Mouse (Mus musculus) liver, embryonic 11.5 days (tissue): Measurements from ENCODE around the gene Oaz2. TPM values are rescaled to one million over a fixed set of nuclear protein-coding genes. Genes with fewer than 3 reads are reported as not detected.

Experiments
- ATAC-seq: fragments of 200-750 bp; cut with Nextera tagmentation; replicated peaks from 2 replicates; pipeline ENCODE4 v1.8.0; 2017; ENCODE audit warnings: moderate number of reproducible peaks, mild to moderate bottlenecking, moderate TSS enrichment, moderate library complexity; ENCODE audit not compliant: low FRiP score
- DNase-seq: peaks from one replicate; pipeline ENCODE4 v3.0.0-alpha.2; 2017; ENCODE audit warnings: low spot score
- H3K27ac ChIP-seq: fragments of 300-500 bp; sonication (generic); 2 replicates; pipeline ENCODE4 v1.5.1; 2014; ENCODE audit warnings: mild to moderate bottlenecking, low read depth, low read length, control low read depth
- H3K27me3 ChIP-seq: fragments of 300-500 bp; sonication (generic); replicated peaks from 2 replicates; pipeline ENCODE4 v1.6.1; 2014; ENCODE audit warnings: low read length, mixed read lengths; ENCODE audit not compliant: control insufficient read depth, insufficient read depth
- H3K36me3 ChIP-seq: fragments of 300-500 bp; sonication (generic); 2 replicates; pipeline ENCODE4 v1.6.1; 2014; ENCODE audit warnings: mild to moderate bottlenecking, low read length, moderate library complexity, mixed read lengths; ENCODE audit not compliant: control insufficient read depth, insufficient read depth
- H3K4me1 ChIP-seq: fragments of 300-500 bp; sonication (generic); replicated peaks from 2 replicates; pipeline ENCODE4 v1.6.1; 2014; ENCODE audit warnings: low read length, mixed read lengths; ENCODE audit not compliant: control insufficient read depth, insufficient read depth
- H3K4me2 ChIP-seq: fragments of 300-500 bp; sonication (generic); 2 replicates; pipeline ENCODE4 v1.6.1; 2014; ENCODE audit warnings: mild to moderate bottlenecking, control low read depth, moderate library complexity
- H3K4me3 ChIP-seq: fragments of 300-500 bp; sonication (generic); 2 replicates; pipeline ENCODE4 v1.5.1; 2014; ENCODE audit warnings: low read depth, low read length, control low read depth
- H3K9ac ChIP-seq: fragments of 300-500 bp; sonication (generic); 2 replicates; pipeline ENCODE4 v1.6.1; 2014; ENCODE audit warnings: low read depth, low read length, control low read depth
- H3K9me3 ChIP-seq: fragments of 300-500 bp; sonication (generic); 2 replicates; pipeline ENCODE4 v1.6.1; 2016; ENCODE audit warnings: low read length, inconsistent platforms, mixed read lengths; ENCODE audit not compliant: control insufficient read depth
- WGBS: fragments of 180-500 bp; shearing (Covaris S2); extraction: QIAGEN DNeasy Blood & Tissue Kit; methylation state at CpG from one replicate; pipeline ENCODE4 v1.1.7; 2014; 5-methylcytosine and 5-hydroxymethylcytosine counted together
- polyA plus RNA-seq: library from polyadenylated mRNA; unstranded; fragments of >200 nt; fragmentation: Nextera tagmentation; extraction: Ambion mirVana; gene quantifications from 2 replicates; pipeline ENCODE4 v1.2.1, GENCODE M21; 2014

Oaz2 gene
- polyA plus RNA-seq, 1 experiment from 2014 or later = 123 TPM

DNA sequence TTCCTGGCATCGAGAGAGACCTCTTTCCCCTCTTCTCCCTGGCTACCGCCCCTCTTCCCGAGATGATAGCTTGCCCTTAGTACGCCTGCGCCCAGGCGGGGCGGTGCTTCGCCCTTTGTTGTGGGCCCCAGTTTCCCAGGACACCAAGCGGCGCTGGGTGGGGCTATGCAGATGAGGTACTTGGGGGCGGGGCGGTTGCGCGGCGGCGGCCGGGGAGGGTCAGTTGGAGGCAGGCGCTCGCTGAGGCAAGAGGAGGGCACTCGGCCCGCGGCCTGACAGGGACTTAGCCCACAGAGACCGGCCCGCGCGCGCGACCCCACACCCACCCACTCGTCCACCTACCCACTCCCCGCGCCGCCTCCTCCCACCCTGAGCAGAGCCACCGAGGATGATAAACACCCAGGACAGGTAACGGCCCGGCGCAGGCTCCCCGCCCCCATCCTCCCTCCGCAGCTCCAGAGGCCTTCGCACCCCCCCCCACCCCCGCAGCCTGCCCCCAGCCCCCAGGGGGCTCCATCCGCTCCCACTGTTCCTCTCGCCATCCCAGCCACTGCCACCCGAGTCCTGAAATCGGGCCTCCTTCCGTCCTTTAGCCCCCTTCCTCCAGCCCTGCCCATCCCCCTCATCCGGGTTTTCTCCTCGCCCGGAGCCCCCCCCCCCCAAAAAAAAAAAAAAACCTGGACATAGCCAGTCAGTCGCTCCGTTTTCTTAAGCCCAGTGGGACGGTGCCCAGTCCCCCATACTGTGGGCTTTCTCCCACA lies 8.7 kb downstream of the Oaz2 start:
- ATAC-seq = peak; percentile 98
- H3K36me3 ChIP-seq = no peaks in the 10 kb centered on the region

DNA sequence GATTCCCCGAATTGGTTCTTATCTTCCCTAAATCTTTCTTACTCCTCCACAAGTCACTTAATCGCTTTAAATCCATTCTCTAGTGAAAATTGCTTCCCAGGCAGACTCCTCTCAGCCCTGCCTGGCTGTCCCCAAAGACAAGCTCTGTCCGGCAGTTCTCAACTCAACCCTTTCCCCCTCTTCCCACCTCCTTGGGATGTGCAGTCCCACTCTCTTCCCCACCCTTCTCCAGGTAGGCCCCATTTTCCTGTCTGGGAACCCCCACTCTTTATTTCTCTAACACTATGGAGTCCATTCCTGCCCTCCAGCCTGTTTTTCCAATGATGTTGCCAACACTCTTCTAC lies 9.3 kb downstream of the Oaz2 start:
- H3K9me3 ChIP-seq = no peaks in the 10 kb centered on the region
- peak overlapping the region; percentile 78 for H3K9ac ChIP-seq
- H3K36me3 ChIP-seq = no peaks in the 10 kb centered on the region
- DNase-seq = no peak
- H3K27ac ChIP-seq = no peak overlapping the region
- WGBS = 13% methylated on average over 3 of the region's 3 CpGs
- ATAC-seq = no peak
- peak overlapping the region; percentile 80 for H3K4me3 ChIP-seq
- H3K4me1 ChIP-seq = peaks cover 47% of the 10 kb centered on the region
- H3K27me3 ChIP-seq = no peaks in the 10 kb centered on the region
- peak overlapping the region; percentile 83 for H3K4me2 ChIP-seq

More for the DNA sequence above, 8.7 kb downstream of the Oaz2 start:
- peak overlapping the region; percentile 80 for H3K4me3 ChIP-seq
- peak; percentile 99 for DNase-seq
- no peaks in the 10 kb centered on the region for H3K27me3 ChIP-seq
- H3K4me1 ChIP-seq = peaks cover 47% of the 10 kb centered on the region
- H3K4me2 ChIP-seq = peak overlapping the region; percentile 83
- H3K27ac ChIP-seq = no peak overlapping the region
- peak overlapping the region; percentile 78 for H3K9ac ChIP-seq
- no peaks in the 10 kb centered on the region for H3K9me3 ChIP-seq
- 0% methylated on average over 50 of the region's 51 CpGs for WGBS

DNA sequence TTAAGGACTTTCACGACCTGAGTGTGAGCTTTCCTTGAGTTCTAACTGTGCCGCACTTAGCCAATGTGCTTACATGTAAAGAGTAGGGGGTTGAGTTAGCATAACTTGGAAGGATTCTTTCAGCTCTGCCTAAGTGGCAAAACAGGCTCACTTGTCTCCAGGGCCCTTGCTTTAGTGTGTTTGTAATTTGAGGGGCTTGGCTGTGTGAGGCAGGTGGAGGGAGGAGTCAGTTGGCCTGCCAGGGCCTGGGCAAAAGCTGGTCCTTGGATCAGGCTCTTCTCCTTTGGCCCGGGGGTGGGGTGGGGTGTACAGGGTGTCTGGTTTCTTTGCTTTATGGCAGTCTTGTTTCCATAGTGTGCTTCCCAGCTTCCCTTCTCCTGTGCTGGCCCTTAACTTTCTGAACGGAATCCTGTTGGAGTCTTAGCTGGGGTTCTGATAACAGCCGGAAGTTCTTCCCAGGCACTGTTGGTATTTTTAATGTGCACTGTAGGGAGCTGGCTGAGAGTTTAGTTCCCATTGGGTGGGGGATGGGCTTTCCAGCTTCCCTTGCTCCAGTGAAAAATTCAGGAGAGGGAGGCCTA lies 11.5 kb downstream of the Oaz2 start:
- ATAC-seq (no peak), DNase-seq (no peak)
- Histone ChIP-seq H3K4me1 (peaks cover 52% of the 10 kb centered on the region), H3K9me3 (no peaks in the 10 kb centered on the region), H3K4me3 (0 out of 2 replicates have a peak overlapping the region, but pooled peaks have one; percentile 20), H3K27ac (peak overlapping the region; percentile 43), H3K4me2 (peak overlapping the region; percentile 83), H3K9ac (peak overlapping the region; percentile 28; the same call in 1 of the 2 replicates), H3K27me3 (no peaks in the 10 kb centered on the region), H3K36me3 (no peaks in the 10 kb centered on the region)
- WGBS = 41% methylated on average over 5 of the region's 5 CpGs

DNA sequence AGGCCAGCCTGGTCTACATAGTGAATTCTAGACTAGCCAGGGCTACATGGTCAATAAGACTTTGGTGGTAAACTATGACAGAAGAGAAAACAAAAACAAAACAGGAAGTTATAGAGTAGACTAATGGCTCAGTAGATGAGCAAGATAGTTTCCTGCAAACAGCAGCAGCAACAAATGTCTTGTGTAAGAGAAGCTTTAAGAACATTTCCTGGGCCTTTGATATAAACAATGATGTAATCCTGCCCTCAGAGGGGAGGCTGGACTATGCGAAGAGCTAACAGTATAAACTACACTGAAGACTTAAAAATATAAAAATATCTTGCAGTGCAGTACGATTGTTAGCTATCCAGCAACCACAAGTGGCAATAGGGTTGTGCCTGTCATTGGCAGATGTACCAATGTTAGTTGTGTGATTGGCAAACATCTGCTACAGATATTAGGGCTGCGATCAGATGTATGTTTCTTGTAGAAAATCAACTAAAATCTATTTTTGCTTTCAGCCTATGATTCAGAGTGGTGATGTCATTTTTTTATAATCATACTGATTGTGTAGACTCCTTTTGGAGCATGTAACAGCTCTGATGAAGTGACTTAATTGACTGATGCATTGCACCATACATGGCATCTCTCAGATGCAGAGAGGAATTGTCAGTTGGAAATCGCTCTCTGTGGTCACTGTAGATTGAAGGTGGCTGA lies 13.3 kb downstream of the Oaz2 start:
- no peak for DNase-seq
- 77% methylated on average over 4 of the region's 4 CpGs for WGBS
- Histone ChIP-seq H3K27me3 (no peaks in the 10 kb centered on the region), H3K9ac (no peak overlapping the region), H3K4me2 (no peak overlapping the region), H3K36me3 (no peaks in the 10 kb centered on the region), H3K4me1 (peaks cover 50% of the 10 kb centered on the region), H3K27ac (no peak overlapping the region), H3K4me3 (no peak overlapping the region), H3K9me3 (no peaks in the 10 kb centered on the region)
- no peak for ATAC-seq

DNA sequence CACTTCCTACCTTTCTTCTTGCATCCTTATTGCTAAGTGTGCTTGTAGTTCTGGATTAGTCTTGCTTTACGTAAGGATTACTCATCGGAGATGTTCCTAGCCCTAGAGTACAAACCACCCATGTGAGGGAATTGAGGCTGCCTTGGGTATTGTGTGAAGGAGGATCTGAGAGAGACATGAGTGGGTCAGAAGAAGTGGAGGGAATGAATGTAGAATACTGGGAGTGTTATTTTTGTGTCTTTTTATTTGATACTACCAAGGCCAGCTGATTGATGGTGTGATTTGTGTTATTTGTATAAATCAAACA lies 13.8 kb downstream of the Oaz2 start:
- 86% methylated on average over 2 of the region's 2 CpGs for WGBS
- no peaks in the 10 kb centered on the region for H3K9me3 ChIP-seq
- peaks cover 49% of the 10 kb centered on the region for H3K4me1 ChIP-seq
- H3K27ac ChIP-seq = no peak overlapping the region
- no peak overlapping the region for H3K4me3 ChIP-seq
- ATAC-seq (no peak), DNase-seq (no peak)
- H3K4me2 ChIP-seq = no peak overlapping the region
- no peaks in the 10 kb centered on the region for H3K27me3 ChIP-seq
- H3K9ac ChIP-seq = no peak overlapping the region
- peaks cover 4% of the 10 kb centered on the region; the same call in 1 of the 2 replicates for H3K36me3 ChIP-seq

DNA sequence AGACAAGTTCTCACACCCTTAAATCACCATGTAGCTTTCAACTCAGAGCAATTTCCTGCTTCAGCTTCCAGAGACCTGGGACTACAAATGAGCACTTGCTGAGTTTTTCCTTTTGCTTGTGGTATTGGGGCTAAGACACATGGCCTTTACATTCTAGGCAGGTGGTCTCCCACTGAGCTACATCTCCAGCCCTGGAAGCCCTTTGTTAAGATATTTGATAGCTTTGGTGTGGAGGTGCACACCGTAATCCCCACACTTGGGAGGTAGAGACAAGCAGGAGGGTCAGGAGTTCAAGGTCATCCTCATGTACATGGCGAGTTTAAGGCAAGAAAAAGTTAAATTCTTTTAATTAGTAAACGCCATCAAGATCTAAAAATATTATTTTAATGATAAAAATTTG lies 14.4 kb downstream of the Oaz2 start:
- Histone ChIP-seq H3K4me1 (peaks cover 47% of the 10 kb centered on the region), H3K4me2 (no peak overlapping the region), H3K9ac (no peak overlapping the region), H3K27me3 (no peaks in the 10 kb centered on the region), H3K4me3 (no peak overlapping the region), H3K36me3 (peaks cover 4% of the 10 kb centered on the region; the same call in 1 of the 2 replicates), H3K9me3 (no peaks in the 10 kb centered on the region), H3K27ac (no peak overlapping the region)
- DNase-seq = no peak
- 83% methylated on average over 3 of the region's 3 CpGs for WGBS
- ATAC-seq = no peak

DNA sequence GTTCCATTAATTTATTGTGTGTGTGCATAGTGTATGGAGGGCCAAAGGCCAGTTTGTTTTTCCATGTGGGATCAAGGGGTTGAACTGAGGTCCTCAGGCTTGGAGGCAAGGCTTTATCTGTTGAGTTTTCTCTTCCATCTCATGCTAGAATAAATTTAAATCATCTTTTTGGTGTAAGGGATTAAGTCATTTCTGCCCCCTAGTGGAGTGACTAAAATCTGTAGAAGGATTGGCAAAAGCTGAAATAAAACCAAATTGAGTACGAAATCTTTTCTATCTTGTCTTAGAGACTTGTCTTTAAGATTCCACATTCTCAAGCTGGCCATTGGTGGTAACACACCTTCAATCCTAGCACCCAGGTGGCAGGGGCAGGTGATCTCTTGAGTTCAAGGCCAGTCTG lies 15.2 kb downstream of the Oaz2 start:
- Histone ChIP-seq H3K4me1 (peaks cover 39% of the 10 kb centered on the region), H3K4me3 (no peak overlapping the region), H3K36me3 (peaks cover 6% of the 10 kb centered on the region; the same call in 1 of the 2 replicates), H3K27ac (no peak overlapping the region), H3K4me2 (no peak overlapping the region), H3K9me3 (no peaks in the 10 kb centered on the region), H3K9ac (no peak overlapping the region), H3K27me3 (no peaks in the 10 kb centered on the region)
- 84% methylated on average over 1 of the region's 1 CpGs for WGBS
- ATAC-seq (no peak), DNase-seq (no peak)

DNA sequence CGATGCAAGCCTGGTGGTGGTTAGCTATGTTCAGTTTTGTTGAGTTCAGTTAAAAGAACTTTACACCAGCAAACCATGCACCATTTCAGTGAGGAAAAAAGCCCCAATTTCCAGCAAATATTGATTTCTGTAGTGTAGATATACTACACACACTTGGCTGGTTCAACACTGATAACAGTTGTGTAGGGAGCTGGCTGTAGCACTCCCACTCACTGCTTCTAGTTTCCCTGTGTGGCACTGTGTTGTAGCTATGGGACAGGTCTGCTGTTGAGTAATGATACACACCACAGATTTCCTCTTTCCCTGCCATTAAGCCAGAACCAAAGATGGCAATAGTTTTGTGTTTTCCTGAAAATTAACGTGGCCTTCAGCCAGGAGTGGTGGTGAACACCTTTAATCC lies 16.9 kb downstream of the Oaz2 start:
- no peak overlapping the region for H3K4me2 ChIP-seq
- H3K9ac ChIP-seq = no peak overlapping the region
- no peak overlapping the region for H3K27ac ChIP-seq
- H3K4me3 ChIP-seq = no peak overlapping the region
- no peak for DNase-seq
- WGBS = 69% methylated on average over 2 of the region's 2 CpGs
- H3K9me3 ChIP-seq = no peaks in the 10 kb centered on the region
- H3K36me3 ChIP-seq = peaks cover 6% of the 10 kb centered on the region; the same call in 1 of the 2 replicates
- H3K27me3 ChIP-seq = no peaks in the 10 kb centered on the region
- H3K4me1 ChIP-seq = peaks cover 24% of the 10 kb centered on the region
- peak; percentile 71; the same call in 1 of the 2 replicates for ATAC-seq
